Mouse (Mus musculus): Measurements from ENCODE around the gene Cntnap5c. TPM values are rescaled to one million over a fixed set of nuclear protein-coding genes. Genes with fewer than 3 reads are reported as not detected.

Gene Cntnap5c
- polyA plus RNA-seq, 1 experiment from 2014 or later: not detected

GRCm38 (mm10) chr17:58108335-58108734 is 339.0 kb downstream of the Cntnap5c start:
- TF ChIP-seq EP300 (optimal IDR thresholded peaks at IDR 0.05) (no peak), CTCF (IDR thresholded peaks at IDR 0.05; ENCODE audit: low read depth) (no peak)

GRCm38 (mm10) chr17:58187171-58187570 is 417.8 kb downstream of the Cntnap5c start:
- H3K9ac ChIP-seq (ENCODE audit: low read length): no peak overlapping the region
- no peak for DNase-seq (ENCODE audit: low spot score)
- H3K27me3 ChIP-seq (ENCODE audit: control insufficient read depth, insufficient read depth, low read length): no peaks in the 10 kb centered on the region
- H3K4me1 ChIP-seq (replicated peaks; ENCODE audit: control insufficient read depth, insufficient read depth): no peaks in the 10 kb centered on the region
- no peak overlapping the region for H3K4me3 ChIP-seq (ENCODE audit: low read depth, low read length)
- TF ChIP-seq EP300 (optimal IDR thresholded peaks at IDR 0.05): no peak
- no peak overlapping the region for H3K4me2 ChIP-seq (replicated peaks; ENCODE audit: low read depth)
- 63% methylated on average over 1 of the region's 1 CpGs for WGBS
- H3K36me3 ChIP-seq (ENCODE audit: control insufficient read depth, insufficient read depth, low read length): no peaks in the 10 kb centered on the region
- no peaks in the 10 kb centered on the region for H3K9me3 ChIP-seq (ENCODE audit: control insufficient read depth, low read length)
- no peak overlapping the region for H3K27ac ChIP-seq (replicated peaks)
- no peak for ATAC-seq (ENCODE audit: low FRiP score, low TSS enrichment)

More at GRCm38 (mm10) chr17:58108335-58108734, 339.0 kb downstream of the Cntnap5c start:
- Histone ChIP-seq H3K4me1 (replicated peaks; ENCODE audit: control insufficient read depth, insufficient read depth) (no peaks in the 10 kb centered on the region), H3K27me3 (ENCODE audit: control insufficient read depth, insufficient read depth, low read length) (no peaks in the 10 kb centered on the region), H3K9ac (ENCODE audit: low read length) (no peak overlapping the region), H3K36me3 (ENCODE audit: control insufficient read depth, insufficient read depth, low read length) (no peaks in the 10 kb centered on the region), H3K4me2 (replicated peaks; ENCODE audit: low read depth) (no peak overlapping the region), H3K27ac (replicated peaks) (no peak overlapping the region), H3K4me3 (ENCODE audit: low read depth, low read length) (no peak overlapping the region), H3K9me3 (ENCODE audit: control insufficient read depth, low read length) (no peaks in the 10 kb centered on the region)
- DNase-seq (ENCODE audit: low spot score): no peak
- no peak for ATAC-seq (ENCODE audit: low FRiP score, low TSS enrichment)
- 63% methylated on average over 1 of the region's 1 CpGs for WGBS

GRCm38 (mm10) chr17:58201148-58201547 is 431.8 kb downstream of the Cntnap5c start:
- WGBS: 72% methylated on average over 2 of the region's 2 CpGs
- no peak overlapping the region for H3K9ac ChIP-seq (ENCODE audit: low read length)
- no peaks in the 10 kb centered on the region for H3K36me3 ChIP-seq (ENCODE audit: control insufficient read depth, insufficient read depth, low read length)
- H3K9me3 ChIP-seq (ENCODE audit: control insufficient read depth, low read length): no peaks in the 10 kb centered on the region
- DNase-seq (ENCODE audit: low spot score) (no peak), ATAC-seq (ENCODE audit: low FRiP score, low TSS enrichment) (peak; percentile 93)
- no peak overlapping the region for H3K27ac ChIP-seq (replicated peaks)
- no peaks in the 10 kb centered on the region for H3K27me3 ChIP-seq (ENCODE audit: control insufficient read depth, insufficient read depth, low read length)
- no peaks in the 10 kb centered on the region for H3K4me1 ChIP-seq (replicated peaks; ENCODE audit: control insufficient read depth, insufficient read depth)
- TF ChIP-seq CTCF (IDR thresholded peaks at IDR 0.05; ENCODE audit: low read depth): no peak
- TF ChIP-seq EP300 (optimal IDR thresholded peaks at IDR 0.05): no peak
- H3K4me3 ChIP-seq (ENCODE audit: low read depth, low read length): no peak overlapping the region
- H3K4me2 ChIP-seq (replicated peaks; ENCODE audit: low read depth): no peak overlapping the region

- Histone ChIP-seq H3K27me3 (ENCODE audit: control insufficient read depth, insufficient read depth, low read length) (no peaks in the 10 kb centered on the region), H3K9me3 (ENCODE audit: control insufficient read depth, low read length) (no peaks in the 10 kb centered on the region), H3K4me1 (replicated peaks; ENCODE audit: control insufficient read depth, insufficient read depth) (no peaks in the 10 kb centered on the region), H3K4me3 (ENCODE audit: low read depth, low read length) (no peak overlapping the region), H3K4me2 (replicated peaks; ENCODE audit: low read depth) (no peak overlapping the region), H3K27ac (replicated peaks) (no peak overlapping the region), H3K9ac (ENCODE audit: low read length) (no peak overlapping the region), H3K36me3 (ENCODE audit: control insufficient read depth, insufficient read depth, low read length) (no peaks in the 10 kb centered on the region)
- 69% methylated on average over 2 of the region's 2 CpGs for WGBS
- ATAC-seq (ENCODE audit: low FRiP score, low TSS enrichment) (no peak), DNase-seq (ENCODE audit: low spot score) (no peak)
- TF ChIP-seq EP300 (optimal IDR thresholded peaks at IDR 0.05): no peak
- no peak for TF ChIP-seq CTCF (IDR thresholded peaks at IDR 0.05; ENCODE audit: low read depth)
Observed at GRCm38 (mm10) chr17:58268058-58268457, 498.7 kb downstream of the Cntnap5c start.

DNA sequence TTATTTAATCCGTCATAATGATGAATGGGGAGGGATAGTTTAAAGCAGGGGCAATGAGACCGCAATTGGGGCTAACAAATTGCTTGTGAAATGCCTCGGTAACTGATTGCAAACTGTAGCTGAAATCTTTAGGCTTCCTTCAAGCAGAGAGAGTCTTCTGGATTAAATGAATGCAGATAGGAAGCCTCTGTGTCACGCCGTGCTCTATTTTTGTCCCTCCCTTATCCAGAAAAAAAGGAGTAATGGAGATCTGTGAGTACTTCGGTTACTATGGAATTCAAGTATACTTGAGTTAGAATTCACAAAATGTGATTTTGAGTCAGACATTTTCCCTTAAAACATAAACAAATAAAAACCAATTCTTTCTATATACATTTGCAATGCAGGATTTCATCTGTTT is 581.9 kb downstream of the Cntnap5c start:
- Histone ChIP-seq H3K36me3 (ENCODE audit: control insufficient read depth, insufficient read depth, low read length) (no peaks in the 10 kb centered on the region), H3K4me2 (replicated peaks; ENCODE audit: low read depth) (no peak overlapping the region), H3K4me1 (replicated peaks; ENCODE audit: control insufficient read depth, insufficient read depth) (no peaks in the 10 kb centered on the region), H3K27ac (replicated peaks) (no peak overlapping the region), H3K27me3 (ENCODE audit: control insufficient read depth, insufficient read depth, low read length) (no peaks in the 10 kb centered on the region), H3K9ac (ENCODE audit: low read length) (no peak overlapping the region), H3K4me3 (ENCODE audit: low read depth, low read length) (no peak overlapping the region), H3K9me3 (ENCODE audit: control insufficient read depth, low read length) (no peaks in the 10 kb centered on the region)
- WGBS: 66% methylated on average over 6 of the region's 6 CpGs
- ATAC-seq (ENCODE audit: low FRiP score, low TSS enrichment) (no peak), DNase-seq (ENCODE audit: low spot score) (no peak)
- TF ChIP-seq EP300 (optimal IDR thresholded peaks at IDR 0.05) (no peak), CTCF (IDR thresholded peaks at IDR 0.05; ENCODE audit: low read depth) (no peak)

DNA sequence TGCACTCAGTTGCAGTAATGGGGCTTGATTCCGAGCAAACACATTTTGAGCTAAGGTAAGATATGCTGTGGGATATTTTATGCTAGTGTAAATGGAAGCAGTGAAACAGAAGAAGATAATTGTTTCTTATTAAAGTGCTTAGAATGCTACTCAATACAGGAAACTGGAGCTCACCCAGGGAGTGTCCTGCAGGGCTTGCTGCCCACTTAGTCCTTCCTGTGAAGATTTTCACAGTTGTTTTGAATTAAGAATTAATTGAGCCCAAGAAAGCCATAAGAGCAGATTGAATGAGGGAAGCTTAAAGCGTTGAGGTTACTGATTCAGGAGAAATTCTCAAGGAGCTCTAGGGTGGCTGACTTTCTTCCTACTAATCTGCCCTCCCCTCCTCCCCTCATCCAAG is 586.9 kb downstream of the Cntnap5c start:
- 36% methylated on average over 2 of the region's 2 CpGs for WGBS
- Histone ChIP-seq H3K27ac (replicated peaks) (no peak overlapping the region), H3K9me3 (ENCODE audit: control insufficient read depth, low read length) (no peaks in the 10 kb centered on the region), H3K4me2 (replicated peaks; ENCODE audit: low read depth) (no peak overlapping the region), H3K4me1 (replicated peaks; ENCODE audit: control insufficient read depth, insufficient read depth) (no peaks in the 10 kb centered on the region), H3K27me3 (ENCODE audit: control insufficient read depth, insufficient read depth, low read length) (no peaks in the 10 kb centered on the region), H3K4me3 (ENCODE audit: low read depth, low read length) (no peak overlapping the region), H3K36me3 (ENCODE audit: control insufficient read depth, insufficient read depth, low read length) (no peaks in the 10 kb centered on the region), H3K9ac (ENCODE audit: low read length) (no peak overlapping the region)
- DNase-seq (ENCODE audit: low spot score) (no peak), ATAC-seq (ENCODE audit: low FRiP score, low TSS enrichment) (no peak)
- TF ChIP-seq CTCF (IDR thresholded peaks at IDR 0.05; ENCODE audit: low read depth): no peak
- no peak for TF ChIP-seq EP300 (optimal IDR thresholded peaks at IDR 0.05)
